Mouse (Mus musculus) thymus, adult 2 months (tissue): ENCODE results near the gene Sept10. TPM values are rescaled to one million over a fixed set of nuclear protein-coding genes. Genes with fewer than 3 reads are reported as not detected.

Experiments
- DNase-seq: peaks from one replicate; pipeline ENCODE4 v3.0.0; 2021
- H3K27ac ChIP-seq: fragments of 200-500 bp; 2 replicates; pipeline ENCODE4 v1.5.1; 2012; ENCODE audit warnings: low read length, control low read depth; ENCODE audit not compliant: control insufficient read depth, insufficient read depth
- H3K27me3 ChIP-seq: fragments of 200-500 bp; 2 replicates; pipeline ENCODE4 v1.6.1; 2012; ENCODE audit warnings: mild to moderate bottlenecking, low read length, moderate library complexity, mixed read lengths; ENCODE audit not compliant: control insufficient read depth, insufficient read depth
- H3K36me3 ChIP-seq: fragments of 200-500 bp; 2 replicates; pipeline ENCODE4 v1.6.1; 2012; ENCODE audit warnings: mild to moderate bottlenecking, low read length, moderate library complexity; ENCODE audit not compliant: control insufficient read depth, insufficient read depth
- H3K4me1 ChIP-seq: fragments of 200-500 bp; replicated peaks from 2 replicates; pipeline ENCODE4 v1.6.1; 2012; ENCODE audit warnings: low read length; ENCODE audit not compliant: control insufficient read depth, insufficient read depth
- H3K4me3 ChIP-seq: fragments of 200-500 bp; 2 replicates; pipeline ENCODE4 v1.5.1; 2012; ENCODE audit warnings: mild to moderate bottlenecking, low read length, control low read depth, moderate library complexity; ENCODE audit not compliant: control insufficient read depth, insufficient read depth
- CTCF ChIP-seq: fragments of 200-500 bp; IDR thresholded peaks from 2 replicates; pipeline ENCODE4 v1.5.1; 2012; ENCODE audit warnings: mild to moderate bottlenecking, control low read depth, low read length, moderate library complexity, borderline replicate concordance; ENCODE audit not compliant: control insufficient read depth, poor library complexity, insufficient read depth; ENCODE audit errors: extremely low read depth
- POLR2A ChIP-seq: fragments of 200-500 bp; IDR thresholded peaks from 2 replicates; pipeline ENCODE4 v1.6.1; 2012; ENCODE audit warnings: mild to moderate bottlenecking, low read length, control low read depth, moderate library complexity; ENCODE audit not compliant: control insufficient read depth, poor library complexity, insufficient read depth; ENCODE audit errors: extremely low read depth
- WGBS: fragments of 180-500 bp; shearing (Covaris S2); methylation state at CpG from one replicate; pipeline ENCODE4 v1.1.7; 2018; 5-methylcytosine and 5-hydroxymethylcytosine counted together
- polyA plus RNA-seq: library from polyadenylated mRNA; depleted of rRNA; stranded (reverse); fragments of >200 nt; gene quantifications from 2 replicates; pipeline ENCODE4 v1.2.3, GENCODE M21; 2012

Sept10 gene
- polyA plus RNA-seq, 1 experiment: 3.1 TPM

DNA sequence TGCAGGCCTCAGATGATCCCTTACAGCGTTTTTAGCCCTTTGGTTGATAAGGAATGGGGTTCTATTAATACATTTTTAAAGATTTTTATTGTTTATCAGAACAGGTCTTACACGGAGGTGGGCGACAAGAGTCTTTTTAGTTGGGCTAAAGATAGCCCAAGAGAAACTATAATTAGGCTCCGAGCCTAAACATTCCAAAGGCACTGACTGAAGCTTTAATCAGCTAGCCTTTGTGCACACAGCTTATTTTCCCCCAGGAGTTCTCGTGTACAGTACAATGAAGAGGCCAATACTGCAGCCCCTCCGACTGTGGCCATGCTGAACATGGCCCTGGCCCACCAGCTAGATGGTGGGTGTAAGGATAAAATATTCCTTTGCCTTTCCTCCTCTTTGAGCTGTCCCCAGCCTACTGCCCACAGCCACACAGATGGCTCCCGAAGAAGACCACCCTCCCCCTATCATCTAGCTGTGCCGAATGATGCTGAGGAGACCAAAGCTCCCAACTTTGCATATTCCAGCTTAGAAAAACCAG, 88.1 kb downstream of the Sept10 start:
- peaks cover 5% of the 10 kb centered on the region; the same call in 1 of the 2 replicates for H3K4me1 ChIP-seq
- no peak overlapping the region for H3K4me3 ChIP-seq
- WGBS: 92% methylated on average over 8 of the region's 8 CpGs
- DNase-seq: no peak
- no peaks in the 10 kb centered on the region for H3K36me3 ChIP-seq
- H3K27ac ChIP-seq: no peak overlapping the region
- TF ChIP-seq POLR2A (no peak), CTCF (no peak)
- no peaks in the 10 kb centered on the region for H3K27me3 ChIP-seq

DNA sequence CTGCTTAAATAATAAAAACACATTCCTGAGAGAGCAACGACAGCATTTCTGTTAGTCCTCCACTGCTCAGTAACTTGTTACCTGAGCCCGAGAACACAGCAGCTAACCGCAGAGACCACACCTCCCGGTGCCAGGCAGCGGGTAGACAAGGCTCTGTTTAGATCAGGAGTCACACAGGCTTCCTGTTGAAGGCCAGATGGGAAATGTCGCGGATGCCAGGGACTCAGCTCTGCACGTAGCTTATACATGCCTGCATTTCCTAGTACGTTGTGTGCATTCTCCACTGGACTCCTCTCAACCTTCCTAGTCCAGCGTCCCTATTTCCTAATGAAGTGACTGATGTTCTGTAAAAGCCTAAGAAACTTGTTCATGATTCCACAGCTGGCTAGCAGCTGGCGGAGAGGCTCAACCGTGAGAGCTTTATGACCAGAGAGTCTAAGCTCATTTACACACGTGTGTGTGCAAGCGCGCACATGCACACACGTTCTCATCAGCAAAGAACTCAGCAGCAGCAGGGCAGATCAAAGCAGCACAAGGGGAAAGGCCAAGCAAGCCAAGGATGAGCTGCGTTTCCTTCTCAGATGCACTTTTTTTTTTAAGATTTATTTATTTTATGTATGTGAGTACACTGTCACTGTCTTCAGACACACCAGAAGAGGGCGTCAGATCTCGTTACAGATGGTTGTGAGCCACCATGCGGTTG, 89.6 kb downstream of the Sept10 start:
- 22% methylated on average over 20 of the region's 20 CpGs for WGBS

DNA sequence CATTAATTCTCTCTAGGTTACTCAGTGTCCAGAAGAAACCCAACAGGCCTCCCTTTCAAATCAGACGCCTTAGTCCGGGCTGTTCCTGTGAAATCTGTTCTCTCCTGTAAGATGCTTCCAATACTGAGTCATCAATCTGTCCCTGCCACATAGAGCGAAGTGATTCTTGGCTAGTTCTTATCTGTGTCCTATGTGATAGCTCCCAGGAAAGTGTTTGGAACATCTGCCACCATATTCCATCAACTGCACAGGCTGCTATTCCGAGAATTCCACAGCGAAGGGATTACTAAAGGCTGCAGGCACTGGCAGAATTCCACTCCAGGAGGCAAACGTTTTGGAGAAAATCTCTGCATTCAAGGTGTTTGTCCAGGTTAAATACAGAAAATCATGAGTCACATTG, 94.0 kb downstream of the Sept10 start:
- no peaks in the 10 kb centered on the region for H3K36me3 ChIP-seq
- H3K27ac ChIP-seq: no peak overlapping the region
- H3K4me1 ChIP-seq: peaks cover 5% of the 10 kb centered on the region; the same call in 1 of the 2 replicates
- 93% methylated on average over 6 of the region's 6 CpGs for WGBS
- H3K4me3 ChIP-seq: no peak overlapping the region
- DNase-seq: no peak
- TF ChIP-seq POLR2A (no peak), CTCF (no peak)
- no peaks in the 10 kb centered on the region for H3K27me3 ChIP-seq

More for the DNA sequence above, 89.6 kb downstream of the Sept10 start:
- no peak for TF ChIP-seq POLR2A
- no peak for TF ChIP-seq CTCF
- Histone ChIP-seq H3K4me3 (no peak overlapping the region), H3K4me1 (peaks cover 5% of the 10 kb centered on the region; the same call in 1 of the 2 replicates), H3K36me3 (no peaks in the 10 kb centered on the region), H3K27ac (no peak overlapping the region), H3K27me3 (no peaks in the 10 kb centered on the region)
- peak; percentile 40 for DNase-seq

DNA sequence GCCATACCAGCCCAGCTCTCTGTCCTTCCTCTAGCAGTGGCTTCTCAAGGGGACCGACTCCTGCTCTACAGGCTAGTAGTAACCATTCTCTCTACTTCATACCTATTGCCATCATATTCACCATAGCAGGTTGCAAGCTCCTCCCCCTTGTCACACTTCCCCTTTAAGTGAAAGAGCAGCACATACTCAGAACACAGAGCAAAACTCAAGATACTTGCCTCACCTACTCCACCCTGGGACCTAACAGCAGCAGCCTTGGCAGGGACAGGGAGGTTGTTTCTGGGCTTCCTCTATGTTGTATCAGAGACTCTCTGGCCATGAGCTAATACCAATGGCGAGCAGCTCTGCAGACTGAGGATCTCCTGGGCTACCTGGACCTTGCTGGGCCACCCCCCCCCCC, 96.2 kb downstream of the Sept10 start:
- Histone ChIP-seq H3K4me3 (no peak overlapping the region), H3K4me1 (no peaks in the 10 kb centered on the region), H3K27me3 (no peaks in the 10 kb centered on the region), H3K36me3 (no peaks in the 10 kb centered on the region), H3K27ac (no peak overlapping the region)
- no peak for TF ChIP-seq POLR2A
- TF ChIP-seq CTCF: no peak
- WGBS: 86% methylated on average over 2 of the region's 2 CpGs
- no peak for DNase-seq

DNA sequence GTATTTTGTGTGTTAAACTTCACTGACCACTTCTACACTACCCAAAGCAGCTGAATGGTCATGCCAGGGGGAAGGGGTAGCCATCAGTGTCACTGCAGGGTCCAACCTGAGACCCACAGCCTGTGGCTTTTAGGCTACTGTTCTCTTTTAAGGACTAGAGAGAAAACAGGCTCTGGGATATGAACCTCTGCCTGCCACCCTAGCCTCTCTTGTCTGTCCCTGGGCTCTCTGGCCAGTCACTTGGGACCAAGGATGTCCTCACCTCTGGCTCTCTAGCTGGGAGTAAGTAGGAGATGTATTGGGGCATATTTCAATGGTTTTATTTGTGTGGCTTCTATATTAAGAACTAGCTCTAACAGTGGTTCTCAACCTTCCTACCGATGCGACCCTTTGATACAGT, 101.8 kb downstream of the Sept10 start:
- H3K4me1 ChIP-seq: no peaks in the 10 kb centered on the region
- no peak overlapping the region for H3K27ac ChIP-seq
- no peaks in the 10 kb centered on the region for H3K27me3 ChIP-seq
- no peak for DNase-seq
- H3K4me3 ChIP-seq: no peak overlapping the region
- 90% methylated on average over 2 of the region's 2 CpGs for WGBS
- no peaks in the 10 kb centered on the region for H3K36me3 ChIP-seq
- TF ChIP-seq CTCF (no peak), POLR2A (no peak)

DNA sequence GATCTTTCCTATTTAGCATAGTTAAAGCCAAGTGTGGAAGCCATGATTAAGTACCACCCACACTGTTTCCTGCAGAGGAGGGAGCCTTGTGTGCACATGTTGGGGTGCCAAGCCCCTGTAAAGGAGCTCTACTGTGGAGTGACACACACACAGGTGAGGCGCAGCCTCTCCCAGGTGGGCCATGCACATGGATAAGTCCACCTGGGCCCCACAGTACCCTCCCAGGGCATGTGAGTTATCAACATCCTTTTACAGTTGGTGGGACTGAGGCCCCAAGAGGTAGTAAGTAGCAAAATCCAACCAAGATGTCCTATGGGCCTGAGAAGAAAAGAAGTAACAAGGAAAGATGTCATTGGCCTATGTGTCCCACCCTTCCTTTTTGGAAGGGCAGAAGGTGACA, 102.6 kb downstream of the Sept10 start:
- H3K27me3 ChIP-seq: no peaks in the 10 kb centered on the region
- WGBS: 92% methylated on average over 1 of the region's 1 CpGs

DNA sequence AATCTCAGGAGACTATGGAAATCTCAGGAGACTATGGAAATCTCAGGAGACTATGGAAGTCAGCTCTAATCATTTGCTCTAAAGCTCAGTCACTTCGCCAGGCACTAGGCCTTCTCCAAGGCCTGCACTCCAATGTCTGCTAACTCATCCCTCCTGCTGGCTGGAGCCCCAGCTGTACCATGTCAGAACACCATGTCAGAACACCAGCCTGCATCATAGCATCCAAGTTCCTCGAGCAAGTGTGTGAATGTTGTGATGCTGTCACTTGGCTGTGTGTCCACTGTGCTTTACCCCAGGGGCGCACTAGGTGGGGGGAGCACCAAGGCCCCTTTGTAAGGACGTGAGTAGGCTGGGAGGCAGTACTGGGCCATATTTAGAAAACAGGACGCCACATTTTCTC, 104.1 kb downstream of the Sept10 start:
- TF ChIP-seq CTCF (no peak), POLR2A (no peak)

More for the DNA sequence above, 102.6 kb downstream of the Sept10 start:
- no peak for DNase-seq
- Histone ChIP-seq H3K4me1 (no peaks in the 10 kb centered on the region), H3K27ac (no peak overlapping the region), H3K36me3 (no peaks in the 10 kb centered on the region), H3K4me3 (no peak overlapping the region)
- TF ChIP-seq CTCF (no peak), POLR2A (no peak)

More for the DNA sequence above, 104.1 kb downstream of the Sept10 start:
- Histone ChIP-seq H3K27me3 (no peaks in the 10 kb centered on the region), H3K4me1 (no peaks in the 10 kb centered on the region), H3K27ac (no peak overlapping the region), H3K36me3 (no peaks in the 10 kb centered on the region), H3K4me3 (no peak overlapping the region)
- no peak for DNase-seq
- WGBS: 91% methylated on average over 5 of the region's 5 CpGs
